Mouse (Mus musculus) heart, adult 2 months (tissue): Measurements from ENCODE around the gene Mettl5.

Source experiments
- CTCF ChIP-seq: fragments of 200-600 bp; IDR thresholded peaks from 2 replicates; pipeline ENCODE4 v1.8.1; 2022; ENCODE audit warnings: antibody characterized with exemption, mild to moderate bottlenecking, moderate library complexity
- POLR2A ChIP-seq: fragments of 200-500 bp; IDR thresholded peaks from 2 replicates; pipeline ENCODE4 v1.6.1; 2011; ENCODE audit warnings: mild to moderate bottlenecking, low read depth, low read length, control low read depth; ENCODE audit not compliant: insufficient read depth

DNA sequence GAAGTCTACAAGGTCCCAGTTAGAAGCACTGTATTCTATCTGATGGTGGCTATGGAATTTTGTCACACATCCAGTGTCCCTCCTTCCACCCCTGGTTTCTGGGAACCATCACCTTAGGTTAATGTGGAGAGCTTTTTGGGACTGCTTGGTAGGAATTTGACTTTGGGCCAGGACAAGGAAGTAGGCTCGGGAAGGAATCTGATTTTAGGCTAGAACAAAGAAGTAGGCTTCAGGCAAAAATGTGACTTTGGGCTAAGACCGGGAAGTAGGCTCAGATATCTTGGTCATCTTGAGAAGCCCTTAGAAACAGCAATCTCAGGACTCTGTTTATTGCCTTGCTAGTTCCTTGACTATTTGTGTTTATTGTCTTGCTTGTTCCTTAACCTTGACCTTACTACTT lies 3.5 kb upstream of the Mettl5 start:
- TF ChIP-seq POLR2A (no peak), CTCF (no peak)
